Mouse (Mus musculus): ENCODE results near the gene Klhdc1. TPM values are rescaled to one million over a fixed set of nuclear protein-coding genes. Genes with fewer than 3 reads are reported as not detected.

Klhdc1 gene
- polyA plus RNA-seq, 1 experiment = 1.8 TPM

DNA sequence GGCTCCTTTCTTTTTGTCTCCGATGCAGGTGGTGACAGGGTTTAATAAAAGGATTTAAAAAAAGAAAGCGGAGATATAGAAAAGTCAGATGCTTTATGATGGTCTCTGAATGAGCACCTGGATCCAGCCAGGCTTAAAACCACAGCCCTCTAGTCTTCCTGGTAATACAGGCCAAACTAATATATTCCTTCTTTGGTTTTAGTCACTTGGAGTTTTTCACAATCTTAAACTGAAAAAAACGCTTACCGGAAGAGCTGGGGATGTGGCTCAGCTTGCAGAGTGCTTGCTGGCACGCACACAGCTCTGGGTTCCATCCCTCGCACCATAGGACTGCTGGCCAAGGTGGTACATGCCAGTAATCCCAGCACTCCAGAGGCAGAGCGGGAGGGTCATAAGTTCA, 24.4 kb upstream of the Klhdc1 start:
- Histone ChIP-seq H3K27me3 (ENCODE audit: control insufficient read depth, insufficient read depth, insufficient read length) (no peaks in the 10 kb centered on the region), H3K4me3 (ENCODE audit: insufficient read depth, poor library complexity, severe bottlenecking) (no peak overlapping the region), H3ac (ENCODE audit: control insufficient read depth, insufficient read length, low read depth) (no peak overlapping the region), H3K36me3 (ENCODE audit: control insufficient read depth, insufficient read depth) (peaks cover 63% of the 10 kb centered on the region), H3K79me3 (ENCODE audit: low read depth) (no peaks in the 10 kb centered on the region), H3K79me2 (ENCODE audit: control insufficient read depth, insufficient read depth) (no peaks in the 10 kb centered on the region)
- TF ChIP-seq CTCF (IDR thresholded peaks at IDR 0.05; ENCODE audit: control insufficient read depth, insufficient read depth, insufficient read length) (no peak), FOSL1 (IDR thresholded peaks at IDR 0.05; ENCODE audit: insufficient read depth, low read length, poor library complexity, severe bottlenecking) (no peak), CEBPB (IDR thresholded peaks at IDR 0.05; ENCODE audit: low read depth) (no peak), MAX (IDR thresholded peaks at IDR 0.05) (no peak), MYOG (IDR thresholded peaks at IDR 0.05; ENCODE audit: control insufficient read depth, extremely low read depth, insufficient read length) (no peak), USF1 (IDR thresholded peaks at IDR 0.05; ENCODE audit: low read depth) (no peak), MYOD1 (IDR thresholded peaks at IDR 0.05; ENCODE audit: control insufficient read depth, insufficient read length, low read depth) (no peak)

DNA sequence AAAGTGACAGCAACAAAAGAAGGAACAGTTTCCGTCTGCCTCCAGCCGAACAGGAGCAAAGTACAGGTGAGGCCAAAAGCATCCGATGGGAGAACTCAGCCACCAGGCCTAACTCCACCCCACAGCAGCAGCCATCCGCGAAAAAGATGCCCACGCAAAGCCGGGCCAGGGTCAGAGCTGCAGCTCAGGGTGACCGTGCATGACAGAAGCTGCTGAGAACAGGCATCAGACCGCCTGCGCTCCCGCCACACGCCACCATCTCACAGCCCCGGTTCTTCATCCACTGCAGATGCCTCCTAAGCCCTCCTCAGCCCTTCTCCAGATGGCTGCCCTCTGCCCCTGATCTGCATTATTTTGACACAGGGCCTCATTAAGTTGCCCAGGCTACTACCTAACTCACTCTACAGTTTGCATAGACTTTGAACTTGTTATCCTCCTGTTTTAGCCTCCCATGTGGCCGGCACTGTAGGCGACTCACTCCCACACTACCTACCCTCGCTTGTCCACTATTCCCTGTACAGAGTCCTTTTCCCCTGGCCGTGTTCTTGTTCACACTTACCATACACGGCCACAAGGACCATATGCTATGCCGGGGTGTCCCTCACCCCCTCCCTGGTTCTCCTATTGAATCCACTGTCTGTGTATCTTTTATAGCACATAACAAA, 20.2 kb upstream of the Klhdc1 start:
- Histone ChIP-seq H3K36me3 (ENCODE audit: control insufficient read depth, insufficient read depth) (peaks cover 70% of the 10 kb centered on the region), H3ac (ENCODE audit: control insufficient read depth, insufficient read length, low read depth) (no peak overlapping the region), H3K4me3 (ENCODE audit: insufficient read depth, poor library complexity, severe bottlenecking) (no peak overlapping the region), H3K79me3 (ENCODE audit: low read depth) (peaks cover 3% of the 10 kb centered on the region), H3K79me2 (ENCODE audit: control insufficient read depth, insufficient read depth) (peaks cover 6% of the 10 kb centered on the region), H3K27me3 (ENCODE audit: control insufficient read depth, insufficient read depth, insufficient read length) (no peaks in the 10 kb centered on the region)
- TF ChIP-seq USF1 (IDR thresholded peaks at IDR 0.05; ENCODE audit: low read depth) (no peak), MAX (IDR thresholded peaks at IDR 0.05) (no peak), FOSL1 (IDR thresholded peaks at IDR 0.05; ENCODE audit: insufficient read depth, low read length, poor library complexity, severe bottlenecking) (no peak), CEBPB (IDR thresholded peaks at IDR 0.05; ENCODE audit: low read depth) (no peak), MYOD1 (IDR thresholded peaks at IDR 0.05; ENCODE audit: control insufficient read depth, insufficient read length, low read depth) (no peak), CTCF (IDR thresholded peaks at IDR 0.05; ENCODE audit: control insufficient read depth, insufficient read depth, insufficient read length) (no peak), MYOG (IDR thresholded peaks at IDR 0.05; ENCODE audit: control insufficient read depth, extremely low read depth, insufficient read length) (no peak)

DNA sequence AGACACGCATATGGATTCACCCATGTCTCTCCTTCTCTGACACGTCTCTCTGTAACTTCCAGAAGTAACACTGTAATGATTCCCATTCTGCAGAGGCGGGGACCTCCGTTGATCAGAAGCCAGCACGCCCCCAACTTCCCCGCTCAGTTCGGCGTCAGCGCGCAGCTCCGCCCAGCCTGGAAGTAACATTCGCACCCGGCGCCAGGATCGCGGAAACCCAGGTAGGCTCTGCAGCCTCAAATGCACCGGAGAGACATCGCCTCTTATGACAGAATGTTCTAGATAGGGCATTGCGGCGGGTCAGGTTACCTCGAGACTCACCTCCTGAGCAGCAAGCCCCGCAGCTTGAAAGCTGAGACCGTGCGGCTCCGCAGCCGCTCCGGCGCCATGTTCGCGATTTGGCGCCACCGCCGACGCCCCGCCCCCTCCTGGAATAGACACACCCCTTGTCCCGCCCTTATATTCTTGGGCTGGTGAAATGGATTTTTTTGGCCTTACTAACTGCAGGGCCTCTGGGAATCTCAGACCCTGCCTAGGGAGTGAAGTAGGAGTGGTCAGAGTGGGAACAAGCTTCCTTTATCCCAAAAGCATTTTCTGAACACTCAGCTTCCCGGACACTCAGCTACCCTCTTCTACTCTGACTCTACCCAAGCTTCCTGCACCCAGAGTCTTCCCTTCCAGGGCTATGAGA, 13.1 kb upstream of the Klhdc1 start, which contains the start of gene Pole2:
Gene Pole2 (minus strand): TSS at position 420 of the 691 bp plus-strand sequence.
- no peaks in the 10 kb centered on the region for H3K27me3 ChIP-seq (ENCODE audit: control insufficient read depth, insufficient read depth, insufficient read length)
- peak within 1 kb of the TSS; percentile 67 for H3ac ChIP-seq (ENCODE audit: control insufficient read depth, insufficient read length, low read depth)
- TF ChIP-seq USF1 (IDR thresholded peaks at IDR 0.05; ENCODE audit: low read depth) (no peak), CTCF (IDR thresholded peaks at IDR 0.05; ENCODE audit: control insufficient read depth, insufficient read depth, insufficient read length) (no peak), MYOG (IDR thresholded peaks at IDR 0.05; ENCODE audit: control insufficient read depth, extremely low read depth, insufficient read length) (no peak), CEBPB (IDR thresholded peaks at IDR 0.05; ENCODE audit: low read depth) (no peak), MYOD1 (IDR thresholded peaks at IDR 0.05; ENCODE audit: control insufficient read depth, insufficient read length, low read depth) (no peak), MAX (IDR thresholded peaks at IDR 0.05) (no peak), FOSL1 (IDR thresholded peaks at IDR 0.05; ENCODE audit: insufficient read depth, low read length, poor library complexity, severe bottlenecking) (no peak)
- peaks cover 9% of the 10 kb centered on the region for H3K79me3 ChIP-seq (ENCODE audit: low read depth)
- peaks cover 24% of the 10 kb centered on the region for H3K36me3 ChIP-seq (ENCODE audit: control insufficient read depth, insufficient read depth)
- peaks cover 28% of the 10 kb centered on the region for H3K79me2 ChIP-seq (ENCODE audit: control insufficient read depth, insufficient read depth)
- peak within 1 kb of the TSS; percentile 63 for H3K4me3 ChIP-seq (ENCODE audit: insufficient read depth, poor library complexity, severe bottlenecking)

DNA sequence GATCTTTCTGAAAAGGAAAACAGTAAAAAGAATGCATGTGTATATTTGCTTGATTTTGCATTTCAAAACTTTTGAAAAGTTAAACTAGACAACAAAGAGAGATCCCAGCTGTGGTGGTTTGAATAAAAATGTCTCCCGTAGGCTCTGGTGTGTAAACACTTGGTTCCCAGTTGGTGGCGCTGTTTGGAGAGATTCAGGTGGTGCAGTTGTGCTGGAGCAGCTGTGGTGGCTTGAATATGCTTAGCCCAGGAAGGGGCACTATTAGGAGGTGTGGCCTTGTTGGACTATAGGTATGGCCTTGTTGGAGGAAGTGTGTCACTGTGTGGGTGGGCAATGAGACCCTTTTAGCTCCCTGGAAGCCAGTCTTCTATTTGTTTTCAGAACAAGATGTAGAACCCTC, 11.7 kb upstream of the Klhdc1 start:
- no peak for TF ChIP-seq CEBPB (IDR thresholded peaks at IDR 0.05; ENCODE audit: low read depth)
- TF ChIP-seq FOSL1 (IDR thresholded peaks at IDR 0.05; ENCODE audit: insufficient read depth, low read length, poor library complexity, severe bottlenecking) = no peak
- no peak for TF ChIP-seq MYOD1 (IDR thresholded peaks at IDR 0.05; ENCODE audit: control insufficient read depth, insufficient read length, low read depth)
- Histone ChIP-seq H3K4me3 (ENCODE audit: insufficient read depth, poor library complexity, severe bottlenecking) (no peak overlapping the region), H3K27me3 (ENCODE audit: control insufficient read depth, insufficient read depth, insufficient read length) (no peaks in the 10 kb centered on the region), H3K79me3 (ENCODE audit: low read depth) (peaks cover 9% of the 10 kb centered on the region), H3ac (ENCODE audit: control insufficient read depth, insufficient read length, low read depth) (no peak overlapping the region), H3K79me2 (ENCODE audit: control insufficient read depth, insufficient read depth) (peaks cover 28% of the 10 kb centered on the region), H3K36me3 (ENCODE audit: control insufficient read depth, insufficient read depth) (peaks cover 14% of the 10 kb centered on the region)

DNA sequence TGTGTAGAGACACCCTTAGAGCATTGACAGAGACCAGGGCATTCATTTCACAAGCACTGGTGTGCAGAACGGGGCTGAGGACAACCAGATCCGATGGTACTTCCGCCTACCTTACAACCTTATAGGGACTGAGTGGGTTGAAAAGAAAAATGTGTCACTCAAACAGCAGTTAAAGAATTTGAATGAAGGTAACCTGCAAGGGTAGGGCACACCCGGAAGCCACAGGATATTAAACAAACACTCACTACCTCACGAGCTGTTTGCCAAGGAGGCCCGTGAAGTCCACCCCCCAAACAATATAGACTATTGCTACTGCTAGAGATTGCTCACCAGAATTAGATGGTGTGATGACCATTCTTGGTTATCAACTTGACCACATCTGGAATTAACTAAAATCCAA, 5.2 kb upstream of the Klhdc1 start:
- Histone ChIP-seq H3K79me2 (ENCODE audit: control insufficient read depth, insufficient read depth) (no peaks in the 10 kb centered on the region), H3K27me3 (ENCODE audit: control insufficient read depth, insufficient read depth, insufficient read length) (no peaks in the 10 kb centered on the region), H3K4me3 (ENCODE audit: insufficient read depth, poor library complexity, severe bottlenecking) (no peak overlapping the region), H3K79me3 (ENCODE audit: low read depth) (no peaks in the 10 kb centered on the region), H3ac (ENCODE audit: control insufficient read depth, insufficient read length, low read depth) (no peak overlapping the region), H3K36me3 (ENCODE audit: control insufficient read depth, insufficient read depth) (no peaks in the 10 kb centered on the region)
- TF ChIP-seq CEBPB (IDR thresholded peaks at IDR 0.05; ENCODE audit: low read depth) (no peak), MYOG (IDR thresholded peaks at IDR 0.05; ENCODE audit: control insufficient read depth, extremely low read depth, insufficient read length) (no peak), MAX (IDR thresholded peaks at IDR 0.05) (no peak), USF1 (IDR thresholded peaks at IDR 0.05; ENCODE audit: low read depth) (no peak), CTCF (IDR thresholded peaks at IDR 0.05; ENCODE audit: control insufficient read depth, insufficient read depth, insufficient read length) (no peak), FOSL1 (IDR thresholded peaks at IDR 0.05; ENCODE audit: insufficient read depth, low read length, poor library complexity, severe bottlenecking) (no peak), MYOD1 (IDR thresholded peaks at IDR 0.05; ENCODE audit: control insufficient read depth, insufficient read length, low read depth) (no peak)
